Mouse (Mus musculus) C2C12 (cell line): ENCODE measurements at regions not wholly inside any gene's neighbourhood (a gene's known extent, or its start where the extent isn't known, plus 50 kb on each side); places are given as distances from the start of the nearest gene placed in this dataset.

Experiments
- CEBPB ChIP-seq: IDR thresholded peaks from one replicate; pipeline ENCODE4 v1.6.1; 2011; ENCODE audit warnings: low read depth, mild to moderate bottlenecking, control low read depth, moderate library complexity
- CTCF ChIP-seq: IDR thresholded peaks from one replicate; pipeline ENCODE4 v1.5.1; 2011; ENCODE audit not compliant: control insufficient read depth, insufficient read depth, insufficient read length
- MAX ChIP-seq: IDR thresholded peaks from one replicate; pipeline ENCODE4 v1.6.1; 2011; ENCODE audit warnings: mild to moderate bottlenecking, control low read depth
- MYOD1 ChIP-seq: IDR thresholded peaks from one replicate; pipeline ENCODE4 v1.6.1; 2011; ENCODE audit warnings: low read depth; ENCODE audit not compliant: control insufficient read depth, insufficient read length
- MYOG ChIP-seq: IDR thresholded peaks from one replicate; pipeline ENCODE4 v1.6.1; 2011; ENCODE audit not compliant: control insufficient read depth, insufficient read length; ENCODE audit errors: extremely low read depth

DNA sequence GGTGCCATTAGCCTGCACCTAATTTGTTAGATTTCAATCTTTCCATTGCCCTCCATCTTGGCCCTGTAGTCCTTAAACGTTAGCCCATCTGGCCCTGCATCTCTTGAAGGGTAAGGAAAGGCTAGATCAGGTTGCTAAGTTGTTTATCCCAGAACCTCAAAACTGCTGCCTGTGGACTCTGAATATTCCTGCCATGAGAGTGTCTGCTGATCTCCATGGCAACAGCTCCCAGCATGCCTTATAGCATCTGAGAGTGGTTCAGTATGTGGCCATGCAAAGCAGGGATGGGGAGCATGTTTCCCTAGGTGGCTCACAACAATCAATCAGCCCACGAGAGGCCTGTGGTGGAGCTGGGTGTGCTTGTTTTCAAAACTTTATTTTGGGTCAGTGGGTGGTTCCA, 346.3 kb downstream of the Rps24 start:
- TF ChIP-seq CTCF (no peak), MAX (no peak), MYOD1 (no peak), MYOG (no peak), CEBPB (no peak)
